Mouse (Mus musculus) spleen, postnatal 36 days (tissue): ENCODE measurements around the gene Ecsit.

Source experiments
- DNase-seq, 2 experiments: peaks; one replicate each; pipeline ENCODE4 v3.0.0; 2022; ENCODE audit warnings: low spot score in 2 of 2, mixed read lengths in 1 of 2

The Ecsit gene

DNA sequence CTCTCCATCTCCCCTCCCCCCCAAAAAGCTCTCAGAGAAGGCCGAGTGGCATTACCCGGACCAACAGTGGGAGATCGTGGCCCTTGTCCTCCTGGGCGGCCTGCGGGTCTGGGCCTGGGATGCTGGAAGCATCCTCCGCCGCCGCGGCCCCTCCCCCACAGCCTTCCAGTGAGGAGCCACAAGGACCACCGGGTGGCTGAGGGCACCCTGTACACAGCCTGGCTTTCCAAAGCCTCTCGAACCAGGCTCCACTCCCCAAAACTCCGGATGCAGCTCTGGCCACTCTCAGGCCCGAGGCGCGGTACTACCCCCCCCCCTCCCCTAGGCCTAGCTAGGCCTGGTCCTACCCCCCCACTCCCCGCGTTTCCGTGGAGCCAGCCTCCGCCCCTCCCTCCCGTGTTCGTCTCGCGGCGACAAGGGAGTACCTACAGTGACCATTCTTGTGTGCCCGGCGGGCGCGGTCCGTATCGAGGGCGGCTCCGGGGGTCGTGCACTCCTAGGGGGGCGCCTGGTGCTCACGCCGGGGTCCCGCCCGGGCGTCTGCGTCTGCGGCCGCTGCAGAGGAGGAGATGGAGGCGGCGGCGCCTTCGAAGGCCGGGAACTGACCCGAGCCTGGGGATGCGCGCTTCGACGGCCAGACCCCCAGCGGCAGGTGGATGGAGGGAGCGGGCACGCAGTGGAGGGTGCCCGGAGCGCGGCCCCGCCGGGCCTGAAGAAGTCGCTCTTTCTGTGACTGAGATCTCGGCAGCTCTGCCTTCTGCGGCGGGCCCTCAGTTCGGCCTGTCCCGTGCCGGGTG lies 33.9 kb downstream of the Ecsit start:
- DNase-seq, result no peak

DNA sequence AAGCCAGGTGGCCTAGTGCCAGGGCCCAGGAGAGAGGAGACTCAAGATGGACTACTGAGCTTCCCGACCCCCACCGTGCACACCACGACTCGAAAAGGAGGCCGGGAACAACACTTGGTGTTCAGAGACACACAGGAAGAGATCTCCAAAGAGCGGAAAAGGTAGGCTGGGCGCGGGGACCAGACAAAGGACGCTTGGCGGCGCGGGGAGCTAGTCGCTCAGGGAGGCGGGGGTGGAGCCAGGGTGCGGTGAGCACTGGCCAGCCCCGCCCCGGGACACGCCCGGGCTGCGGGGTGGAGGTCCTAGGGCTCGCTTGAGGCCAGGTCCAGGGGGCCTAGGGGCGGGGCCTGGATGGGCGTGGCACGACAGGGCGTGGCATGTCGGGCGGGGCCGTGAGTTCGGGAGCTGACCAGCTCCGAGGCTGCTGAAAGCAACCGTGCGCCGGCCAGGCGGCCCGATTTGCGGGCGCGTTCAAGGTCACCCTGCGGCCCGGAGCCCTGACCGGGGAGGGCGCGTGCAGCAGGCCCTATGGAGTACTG lies 34.8 kb downstream of the Ecsit start:
- peak in 1 of 2 experiments; percentile 37 for DNase-seq

DNA sequence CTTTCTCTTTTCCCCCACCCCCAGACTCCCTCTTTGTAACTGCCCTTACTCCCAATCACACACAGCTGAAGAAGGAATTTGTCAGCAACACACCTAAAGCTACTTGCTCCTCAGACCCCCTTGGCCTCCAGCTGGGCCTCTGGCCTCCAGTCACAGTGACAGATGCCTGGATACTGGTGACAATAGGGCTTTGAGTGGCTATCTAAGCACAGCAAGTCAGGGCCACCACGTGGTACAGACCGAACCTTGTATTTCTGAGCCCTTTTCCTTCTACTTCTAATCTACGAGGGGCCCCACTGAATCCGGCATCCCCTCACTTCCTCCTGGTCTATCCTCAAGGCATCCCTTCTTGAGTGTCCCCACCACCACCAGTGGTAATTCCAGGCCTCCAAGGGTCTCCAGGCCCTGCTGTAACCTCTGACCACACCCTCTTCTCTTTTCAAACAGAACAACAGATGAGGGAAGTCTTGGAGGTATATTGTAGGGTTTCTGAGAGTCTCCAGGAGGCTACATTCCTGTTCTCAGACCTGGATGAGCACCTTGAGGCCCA lies 35.4 kb downstream of the Ecsit start:
- DNase-seq, result no peak

GRCm38 (mm10) chr9:22049315-22049714 lies 35.9 kb downstream of the Ecsit start:
- DNase-seq, result no peak

DNA sequence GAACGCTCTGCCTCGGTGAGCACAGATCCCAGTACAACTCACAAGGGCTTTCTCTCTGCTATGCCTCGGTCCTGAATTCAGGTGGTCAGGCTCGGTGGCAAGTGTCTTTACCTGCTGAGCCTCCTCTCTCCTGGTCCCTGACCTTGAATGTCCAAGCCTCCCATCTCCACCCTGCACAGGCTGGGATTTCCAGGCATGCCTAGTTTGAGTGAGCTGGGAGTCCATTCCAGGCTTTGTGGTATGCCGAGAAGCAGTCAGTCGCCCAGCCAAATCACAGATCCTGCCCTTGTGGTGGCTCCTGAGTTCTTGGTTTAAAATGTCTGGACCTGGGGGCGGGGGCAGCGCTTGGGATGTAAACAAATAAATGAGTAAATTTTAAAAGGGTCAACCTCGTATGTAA lies 37.9 kb downstream of the Ecsit start:
- no peak for DNase-seq

- no peak for DNase-seq
Measured at GRCm38 (mm10) chr9:22041832-22042231, 43.4 kb downstream of the Ecsit start.

GRCm38 (mm10) chr9:22037826-22038225 lies 47.4 kb downstream of the Ecsit start:
- DNase-seq, result no peak

- no peak for DNase-seq
Measured at GRCm38 (mm10) chr9:22035300-22036044, 49.8 kb downstream of the Ecsit start.

DNA sequence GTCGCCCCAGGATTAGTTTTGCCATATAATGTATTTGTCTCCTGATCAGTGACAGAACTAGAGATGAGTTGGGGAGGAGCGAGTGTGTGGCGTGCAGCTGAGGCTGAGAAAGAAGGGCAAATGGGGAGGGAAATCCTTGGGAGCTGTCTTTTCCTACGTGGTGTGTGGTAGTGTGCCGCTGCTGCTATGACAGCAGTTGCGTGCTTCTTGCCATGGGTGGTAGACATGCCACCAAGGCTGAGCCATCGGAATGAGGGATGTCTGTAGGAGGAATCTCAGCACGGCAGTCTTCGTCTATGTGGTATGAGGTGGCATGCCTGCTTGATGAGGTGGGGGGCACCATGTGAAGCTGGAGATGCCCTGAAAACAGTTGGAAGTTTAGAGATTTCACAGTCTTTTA lies 54.9 kb downstream of the Ecsit start:
- no peak for DNase-seq

DNA sequence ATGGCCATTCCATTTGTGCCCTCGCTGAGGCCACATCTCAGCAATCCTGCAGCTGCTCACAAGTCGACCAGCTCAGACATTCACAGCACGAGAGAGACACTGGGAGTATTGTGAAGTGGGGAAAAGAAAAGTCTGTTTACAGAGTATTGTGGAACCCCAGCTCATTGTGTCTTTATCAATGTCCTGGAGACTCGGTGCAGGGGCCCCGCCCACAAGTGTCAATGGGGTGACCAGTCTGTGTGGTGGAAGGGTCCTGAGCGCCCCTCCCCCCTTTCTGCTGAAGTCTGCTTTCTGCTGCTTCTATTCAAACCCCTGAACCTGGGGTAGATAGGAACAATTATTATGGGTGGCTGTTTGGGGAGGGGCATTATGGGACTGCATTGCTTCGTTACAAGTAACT lies 56.8 kb downstream of the Ecsit start:
- no peak for DNase-seq

DNA sequence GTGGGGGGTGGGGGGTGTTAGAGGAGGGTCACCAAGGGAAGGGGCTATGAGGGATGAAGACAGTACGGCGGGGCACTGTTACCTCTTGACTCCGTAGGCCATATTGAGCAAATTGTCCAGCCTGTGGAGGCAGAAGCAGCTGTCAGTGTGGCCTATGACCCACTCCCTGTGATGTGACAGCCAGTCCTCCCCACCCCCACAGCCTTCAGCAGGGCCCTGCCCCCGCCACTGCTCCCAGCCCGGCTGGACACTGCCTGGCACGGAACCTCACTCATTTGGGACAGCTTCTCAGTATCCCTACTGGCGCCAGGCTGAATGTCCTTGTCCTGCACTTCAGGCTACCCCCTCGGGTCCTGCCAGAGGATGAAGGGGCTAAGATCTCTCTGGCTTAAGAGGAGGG lies 60.6 kb downstream of the Ecsit start:
- DNase-seq, result no peak
